In the genomic region with DNA sequence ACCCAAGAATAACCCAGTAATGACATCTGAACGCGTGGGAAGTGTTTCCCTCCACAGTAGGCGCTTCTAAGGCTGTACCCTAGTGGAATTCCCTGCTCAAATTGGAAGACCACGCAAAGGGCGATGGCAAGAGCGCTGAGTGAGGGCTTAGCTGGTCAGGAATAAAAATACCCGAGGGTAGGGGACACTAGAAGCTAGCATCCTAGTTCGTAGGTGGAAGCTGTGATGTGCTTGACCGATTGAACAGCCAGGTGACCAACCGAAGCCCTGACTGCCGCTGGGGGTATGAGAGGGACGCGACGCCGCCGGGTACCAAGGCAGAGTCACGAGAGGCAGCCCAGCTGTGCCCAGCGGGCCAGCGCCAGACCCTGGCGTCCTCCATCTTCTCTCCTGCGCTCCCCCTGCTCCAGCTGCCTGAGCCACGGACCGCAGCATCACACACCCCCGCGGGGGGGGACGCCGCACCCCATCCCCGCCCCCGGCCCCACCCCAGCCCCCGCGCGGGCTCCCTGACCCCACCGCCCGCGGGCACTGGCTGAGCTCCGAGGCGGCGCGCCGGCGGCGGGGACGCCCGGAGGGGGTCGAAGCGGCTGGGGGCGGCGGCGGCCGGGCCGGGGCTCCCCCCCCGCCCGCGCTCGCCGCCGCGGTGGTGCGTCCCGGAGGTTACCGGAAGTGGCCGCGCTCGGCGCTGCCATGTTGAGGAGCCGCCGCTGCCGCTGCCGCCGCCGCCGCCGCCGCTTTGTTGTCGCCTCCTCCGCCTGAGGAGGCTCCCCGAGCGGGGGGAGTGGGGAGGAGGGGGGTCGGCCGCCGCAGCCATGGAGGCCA, we compare ENCODE assay signal across 8 mouse cellular contexts. TPM values are rescaled to one million over a fixed set of nuclear protein-coding genes. Genes with fewer than 3 reads are reported as not detected.
DNase-seq lines count a peak whose midpoint lies in the region.

A gene (plus strand): TSS at position 694 of the 825 bp plus-strand sequence.

- 1% methylated on average over 71 of the region's 81 CpGs for WGBS in hindbrain, embryonic 10.5 days

- H3K27me3 ChIP-seq in hindbrain, embryonic 10.5 days (ENCODE audit: insufficient read depth, poor library complexity, severe bottlenecking) = no peaks in the 10 kb centered on the region

- DNase-seq in NIH3T3 (ENCODE audit: low read depth) = peak; percentile 86
- peak; percentile 89 for DNase-seq in cerebellum, postnatal 10 days
- peak; percentile 44 to 70 for DNase-seq in frontal cortex, postnatal 10 days (ENCODE audit: low spot score in 2 of 2)
- peak; percentile 85 for DNase-seq in hindbrain, embryonic 10.5 days (ENCODE audit: low spot score)
- peak; percentile 64 to 69 for DNase-seq in layer of hippocampus, postnatal 14 days (ENCODE audit: low spot score in 2 of 2)
- DNase-seq in lung, postnatal 10 days = peak; percentile 86
- DNase-seq in ovary, postnatal 14 days (ENCODE audit: low spot score) = peak; percentile 50
- peak; percentile 78 to 83 for DNase-seq in thymus, postnatal 10 days (ENCODE audit: low spot score in 2 of 2)

- peaks cover 45% of the 10 kb centered on the region for H3K4me1 ChIP-seq in hindbrain, embryonic 10.5 days (replicated peaks)

- peaks cover under 1% of the 10 kb centered on the region for H3K36me3 ChIP-seq in hindbrain, embryonic 10.5 days

- peak within 1 kb of the TSS; percentile 100 for H3K27ac ChIP-seq in hindbrain, embryonic 10.5 days

- H3K4me3 ChIP-seq in hindbrain, embryonic 10.5 days = peak within 1 kb of the TSS; percentile 99

- no peaks in the 10 kb centered on the region for H3K9me3 ChIP-seq in hindbrain, embryonic 10.5 days

RNA-seq across cellular contexts. Expression of the gene that starts here (rescaled TPM):
- 64.7 and 64.8 TPM in 2 replicates for polyA plus RNA-seq in hindbrain, embryonic 10.5 days (2016; fragmentation: Nextera tagmentation; extraction: Ambion mirVana)
- total RNA-seq in layer of hippocampus, postnatal 14 days (2021) = 10 to 100 TPM; 24.8 to 27.7 TPM

Comparison
In these comparisons a context has a peak if more than half of its experiments do, and no peak if none do; other contexts are left out.
1. Peak in every context shown above with its lines: DNase-seq, H3K4me3 ChIP-seq and H3K27ac ChIP-seq.